Mouse (Mus musculus) limb, embryonic 11.5 days (tissue): ENCODE data around the gene Atp13a3. TPM values are rescaled to one million over a fixed set of nuclear protein-coding genes. Genes with fewer than 3 reads are reported as not detected.
A peak's percentile ranks its signal among the peaks of the same experiment; 100 is the strongest.
"Not testable (repeated sequence)": the region's sequence is repeated elsewhere in the genome, so short reads cannot be mapped to it uniquely, and the experiment has no call there.

Source experiments
- ATAC-seq: fragments of 200-750 bp; cut with Nextera tagmentation; 2 replicates; pipeline ENCODE4 v1.8.0; 2017; ENCODE audit warnings: low read depth; ENCODE audit not compliant: insufficient number of reproducible peaks, low FRiP score, low TSS enrichment
- DNase-seq: peaks from one replicate; pipeline ENCODE4 v3.0.0-alpha.2; 2015; ENCODE audit warnings: low spot score
- H3K27ac ChIP-seq: fragments of 300-500 bp; sonication (generic); replicated peaks from 2 replicates; pipeline ENCODE4 v1.5.1; 2014; ENCODE audit warnings: low read depth, mild to moderate bottlenecking, low read length
- H3K27me3 ChIP-seq: fragments of 300-500 bp; sonication (generic); 2 replicates; pipeline ENCODE4 v1.6.1; 2014; ENCODE audit warnings: mild to moderate bottlenecking, low read length, mixed read lengths; ENCODE audit not compliant: control insufficient read depth, insufficient read depth
- H3K36me3 ChIP-seq: fragments of 300-500 bp; sonication (generic); 2 replicates; pipeline ENCODE4 v1.6.1; 2014; ENCODE audit warnings: mild to moderate bottlenecking, low read length, moderate library complexity, mixed read lengths; ENCODE audit not compliant: control insufficient read depth, insufficient read depth
- H3K4me1 ChIP-seq: fragments of 300-500 bp; sonication (generic); 2 replicates; pipeline ENCODE4 v1.6.1; 2014; ENCODE audit warnings: low read length, mixed read lengths; ENCODE audit not compliant: control insufficient read depth, insufficient read depth
- H3K4me2 ChIP-seq: fragments of 300-500 bp; sonication (generic); 2 replicates; pipeline ENCODE4 v1.6.1; 2014; ENCODE audit warnings: low read depth, mild to moderate bottlenecking, moderate library complexity; ENCODE audit not compliant: severe bottlenecking
- H3K4me3 ChIP-seq: fragments of 300-500 bp; sonication (generic); 2 replicates; pipeline ENCODE4 v1.5.1; 2014; ENCODE audit warnings: low read depth, low read length
- H3K9ac ChIP-seq: fragments of 300-500 bp; sonication (generic); 2 replicates; pipeline ENCODE4 v1.6.1; 2014; ENCODE audit warnings: mild to moderate bottlenecking, low read length
- H3K9me3 ChIP-seq: fragments of 300-500 bp; sonication (generic); 2 replicates; pipeline ENCODE4 v1.6.1; 2016; ENCODE audit warnings: low read length; ENCODE audit not compliant: control insufficient read depth
- WGBS: fragments of 180-500 bp; shearing (Covaris S2); extraction: QIAGEN DNeasy Blood & Tissue Kit; methylation state at CpG from one replicate; pipeline ENCODE4 v1.1.7; 2014; 5-methylcytosine and 5-hydroxymethylcytosine counted together
- polyA plus RNA-seq: library from polyadenylated mRNA; unstranded; fragments of >200 nt; fragmentation: Nextera tagmentation; extraction: Ambion mirVana; gene quantifications from 2 replicates; pipeline ENCODE4 v1.2.1, GENCODE M21; 2014

Gene Atp13a3
- polyA plus RNA-seq, 1 experiment from 2014 or later: 14.1 TPM

GRCm38 (mm10) chr16:30364604-30365003, 41.2 kb downstream of the Atp13a3 start:
- WGBS: 88% methylated on average over 6 of the region's 6 CpGs

GRCm38 (mm10) chr16:30362528-30362927, 43.2 kb downstream of the Atp13a3 start:
- H3K27me3 ChIP-seq: no peaks in the 10 kb centered on the region
- no peak overlapping the region for H3K9ac ChIP-seq
- no peak for ATAC-seq
- peaks cover 2% of the 10 kb centered on the region; the same call in 1 of the 2 replicates for H3K36me3 ChIP-seq
- WGBS: 86% methylated on average over 3 of the region's 3 CpGs
- no peak overlapping the region for H3K4me3 ChIP-seq
- H3K4me2 ChIP-seq: no peak overlapping the region
- H3K27ac ChIP-seq: no peak overlapping the region
- no peaks in the 10 kb centered on the region for H3K4me1 ChIP-seq
- no peak for DNase-seq
- no peaks in the 10 kb centered on the region for H3K9me3 ChIP-seq

More at GRCm38 (mm10) chr16:30364604-30365003, 41.2 kb downstream of the Atp13a3 start:
- Histone ChIP-seq H3K36me3 (peaks cover 2% of the 10 kb centered on the region; the same call in 1 of the 2 replicates), H3K27me3 (no peaks in the 10 kb centered on the region), H3K4me2 (no peak overlapping the region), H3K27ac (no peak overlapping the region), H3K4me1 (no peaks in the 10 kb centered on the region), H3K9ac (no peak overlapping the region), H3K9me3 (no peaks in the 10 kb centered on the region), H3K4me3 (no peak overlapping the region)
- DNase-seq (no peak), ATAC-seq (no peak)

GRCm38 (mm10) chr16:30353489-30353888, 52.3 kb downstream of the Atp13a3 start:
- not testable (repeated sequence) for ATAC-seq, H3K4me1 ChIP-seq, H3K27ac ChIP-seq, H3K27me3 ChIP-seq, H3K36me3 ChIP-seq, DNase-seq, H3K4me3 ChIP-seq, H3K9ac ChIP-seq, H3K4me2 ChIP-seq, H3K9me3 ChIP-seq
- 91% methylated on average over 11 of the region's 11 CpGs for WGBS

- H3K27ac ChIP-seq: no peak overlapping the region
- no peaks in the 10 kb centered on the region; the same call in 1 of the 2 replicates for H3K36me3 ChIP-seq
- DNase-seq (no peak), ATAC-seq (no peak)
- peaks cover 14% of the 10 kb centered on the region for H3K27me3 ChIP-seq
- peaks cover 6% of the 10 kb centered on the region for H3K4me1 ChIP-seq
- no peak overlapping the region for H3K9ac ChIP-seq
- H3K9me3 ChIP-seq: no peaks in the 10 kb centered on the region
- no peak overlapping the region for H3K4me2 ChIP-seq
- no peak overlapping the region for H3K4me3 ChIP-seq
Measured at GRCm38 (mm10) chr16:30314236-30314635, 91.5 kb downstream of the Atp13a3 start.

GRCm38 (mm10) chr16:30310647-30311046, 95.1 kb downstream of the Atp13a3 start, which contains the start of gene Gp5:
Gene Gp5, minus strand, starts transcription at chr16:30310779.
- H3K4me3 ChIP-seq: peak within 1 kb of the TSS; percentile 52
- H3K36me3 ChIP-seq: no peaks in the 10 kb centered on the region
- H3K27me3 ChIP-seq: peaks cover 37% of the 10 kb centered on the region
- H3K27ac ChIP-seq: no peak within 1 kb of the TSS
- peak within 1 kb of the TSS; percentile 100 for H3K4me2 ChIP-seq
- H3K4me1 ChIP-seq: peaks cover 17% of the 10 kb centered on the region
- H3K9me3 ChIP-seq: no peaks in the 10 kb centered on the region
- no peak within 1 kb of the TSS for H3K9ac ChIP-seq
- DNase-seq: no peak
- ATAC-seq: no peak

- Histone ChIP-seq H3K36me3 (no peaks in the 10 kb centered on the region), H3K9ac (no peak overlapping the region), H3K27me3 (peaks cover 37% of the 10 kb centered on the region), H3K4me3 (no peak overlapping the region), H3K4me2 (no peak overlapping the region), H3K27ac (no peak overlapping the region), H3K4me1 (peaks cover 17% of the 10 kb centered on the region), H3K9me3 (no peaks in the 10 kb centered on the region)
- ATAC-seq (no peak), DNase-seq (no peak)
- WGBS: 56% methylated on average over 8 of the region's 8 CpGs
Measured at GRCm38 (mm10) chr16:30310171-30310515, 95.6 kb downstream of the Atp13a3 start.

GRCm38 (mm10) chr16:30309395-30310170, 96.2 kb downstream of the Atp13a3 start:
- Histone ChIP-seq H3K27me3 (peaks cover 37% of the 10 kb centered on the region), H3K9me3 (no peaks in the 10 kb centered on the region), H3K4me3 (peak overlapping the region; percentile 52), H3K27ac (no peak overlapping the region), H3K9ac (no peak overlapping the region), H3K4me2 (peak overlapping the region; percentile 100), H3K36me3 (no peaks in the 10 kb centered on the region), H3K4me1 (peaks cover 17% of the 10 kb centered on the region)
- ATAC-seq (no peak), DNase-seq (peak; percentile 72)
- WGBS: 5% methylated on average over 34 of the region's 34 CpGs

GRCm38 (mm10) chr16:30308616-30309394, 97.0 kb downstream of the Atp13a3 start:
- Histone ChIP-seq H3K4me1 (peaks cover 17% of the 10 kb centered on the region), H3K27ac (no peak overlapping the region), H3K9ac (peak overlapping the region; percentile 58), H3K27me3 (peaks cover 37% of the 10 kb centered on the region), H3K9me3 (no peaks in the 10 kb centered on the region), H3K36me3 (no peaks in the 10 kb centered on the region), H3K4me3 (peak overlapping the region; percentile 52), H3K4me2 (peak overlapping the region; percentile 100)
- DNase-seq (no peak), ATAC-seq (0 out of 2 replicates have a peak, but pooled peaks have one; percentile 31)
- under 1% methylated on average over 69 of the region's 72 CpGs for WGBS
